Mouse (Mus musculus): ENCODE measurements around the gene Slitrk1. TPM values are rescaled to one million over a fixed set of nuclear protein-coding genes. Genes with fewer than 3 reads are reported as not detected.

Gene Slitrk1
- polyA plus RNA-seq (2015; fragmentation: Nextera tagmentation; extraction: Ambion mirVana), result 0.05 and 0.14 TPM in 2 replicates

DNA sequence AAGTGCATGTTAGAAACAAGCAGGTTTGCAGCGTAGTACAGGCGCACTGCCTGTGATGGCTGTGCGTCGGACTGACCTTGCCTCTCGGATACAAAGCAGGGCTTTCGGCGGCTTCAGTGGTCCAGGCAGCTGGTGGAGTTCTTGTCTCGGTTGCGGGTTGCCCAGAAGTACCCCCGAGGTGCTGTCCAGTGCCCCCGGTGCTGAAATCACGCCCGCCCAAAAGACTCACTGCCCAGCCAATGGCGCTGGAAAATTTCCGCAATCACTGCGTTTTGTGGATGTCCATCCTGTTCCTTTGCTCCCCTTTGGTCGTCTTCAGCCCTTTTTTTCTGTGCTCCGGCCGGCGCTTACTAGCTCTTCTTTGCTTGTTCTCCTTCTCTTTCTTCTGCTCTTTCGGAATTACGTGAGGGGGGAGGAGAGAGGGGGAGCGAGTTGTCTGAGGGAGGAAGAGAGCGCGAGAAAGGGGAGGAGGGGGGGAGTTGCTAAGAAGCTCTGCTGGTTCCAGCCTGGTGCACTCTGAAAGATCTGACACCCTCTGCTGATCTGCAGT is at the start of gene Slitrk1:
TSS of gene Slitrk1 (minus strand) at position 445 of the 550 bp plus-strand sequence.
- Histone ChIP-seq H3K9me3 (no peaks in the 10 kb centered on the region), H3K9ac (no peak within 1 kb of the TSS), H3K27me3 (peaks cover 39% of the 10 kb centered on the region), H3K36me3 (no peaks in the 10 kb centered on the region), H3K4me3 (peak within 1 kb of the TSS; percentile 28), H3K27ac (no peak within 1 kb of the TSS), H3K4me1 (peaks cover 15% of the 10 kb centered on the region; the same call in 1 of the 2 replicates), H3K4me2 (peak within 1 kb of the TSS; percentile 56)
- WGBS, result 1% methylated on average over 25 of the region's 25 CpGs
- ATAC-seq (ENCODE audit: borderline replicate concordance, extremely low read depth, low FRiP score, low TSS enrichment), result no peak

DNA sequence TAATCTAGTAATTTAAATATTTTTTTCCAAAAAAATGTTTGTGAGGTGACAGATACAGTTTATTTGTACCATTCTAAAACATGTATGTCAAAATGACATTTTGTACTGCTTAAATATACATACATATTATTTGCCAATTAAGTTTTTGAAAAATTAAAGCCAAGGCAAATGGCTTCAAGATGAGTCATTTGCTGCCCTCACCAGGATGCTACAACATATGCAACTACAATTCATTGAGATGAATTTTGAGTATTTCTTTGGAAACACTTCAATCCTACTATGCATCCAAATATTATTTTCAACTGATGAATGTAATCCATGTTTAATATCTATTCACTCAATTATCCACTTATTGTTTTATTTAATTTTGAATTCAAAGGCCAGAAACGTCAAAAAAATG is 21.8 kb upstream of the Slitrk1 start:
- Histone ChIP-seq H3K27me3 (no peaks in the 10 kb centered on the region), H3K4me2 (no peak overlapping the region), H3K36me3 (no peaks in the 10 kb centered on the region), H3K4me1 (no peaks in the 10 kb centered on the region), H3K9ac (no peak overlapping the region), H3K4me3 (no peak overlapping the region), H3K9me3 (no peaks in the 10 kb centered on the region), H3K27ac (no peak overlapping the region)
- WGBS, result 48% methylated on average over 1 of the region's 1 CpGs
- ATAC-seq (ENCODE audit: borderline replicate concordance, extremely low read depth, low FRiP score, low TSS enrichment), result no peak

DNA sequence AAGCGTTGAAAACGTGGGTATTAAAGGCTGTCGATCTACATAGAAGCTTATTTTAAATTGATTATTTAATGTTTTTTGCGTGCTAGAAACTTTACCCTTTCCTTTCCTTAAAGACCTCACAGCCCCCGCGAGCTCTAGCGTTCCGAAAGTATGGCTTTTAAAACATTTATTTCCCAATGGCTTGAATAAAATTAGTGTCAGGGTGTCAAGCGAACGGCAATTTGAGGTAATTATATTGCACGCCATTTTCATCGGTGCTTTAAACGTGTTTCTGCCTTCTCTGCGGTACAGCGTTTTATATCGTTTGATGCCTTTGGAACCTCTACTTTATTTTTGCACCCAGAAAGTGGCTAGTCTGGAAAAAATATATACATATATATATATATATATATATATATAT is 378 bp upstream of the Slitrk1 start:
- Histone ChIP-seq H3K4me1 (peaks cover 15% of the 10 kb centered on the region; the same call in 1 of the 2 replicates), H3K27ac (no peak overlapping the region), H3K9ac (no peak overlapping the region), H3K4me3 (peak overlapping the region; percentile 28), H3K9me3 (no peaks in the 10 kb centered on the region), H3K27me3 (peaks cover 39% of the 10 kb centered on the region), H3K4me2 (peak overlapping the region; percentile 56), H3K36me3 (no peaks in the 10 kb centered on the region)
- ATAC-seq (ENCODE audit: borderline replicate concordance, extremely low read depth, low FRiP score, low TSS enrichment), result no peak
- WGBS, result 24% methylated on average over 16 of the region's 16 CpGs

DNA sequence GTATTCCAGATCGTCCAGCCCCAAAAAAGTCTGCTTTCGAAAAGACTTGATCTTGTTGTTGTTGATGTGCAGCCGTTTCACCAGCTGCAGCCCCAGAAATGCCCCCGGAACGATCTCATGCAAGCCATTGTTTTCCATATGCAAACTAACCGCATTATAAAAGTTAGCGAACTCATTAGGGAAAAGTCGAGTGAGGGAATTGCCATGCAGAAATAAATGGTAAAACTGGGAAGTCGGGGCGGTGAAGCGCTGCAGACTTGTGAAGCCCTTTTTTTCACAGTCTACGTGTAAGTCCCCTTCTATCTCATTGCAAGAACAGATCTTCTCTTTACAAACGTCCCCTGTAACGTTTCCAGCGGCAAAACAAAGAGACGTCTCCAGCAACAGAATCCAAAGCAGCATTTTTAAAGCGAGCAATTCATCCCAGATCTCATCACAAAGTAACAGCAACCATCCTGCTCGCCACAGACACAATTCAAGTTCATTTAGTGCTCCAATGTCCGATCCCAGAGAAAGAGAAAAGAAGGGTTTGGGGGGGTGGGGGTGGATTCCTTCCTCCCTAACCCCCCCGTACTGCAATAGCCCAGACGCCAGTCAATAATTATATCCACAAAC is 975 bp downstream of the Slitrk1 start:
- H3K4me2 ChIP-seq, result peak overlapping the region; percentile 56
- peaks cover 15% of the 10 kb centered on the region; the same call in 1 of the 2 replicates for H3K4me1 ChIP-seq
- 0 out of 2 replicates have a peak overlapping the region, but pooled peaks have one; percentile 28 for H3K4me3 ChIP-seq
- H3K36me3 ChIP-seq, result no peaks in the 10 kb centered on the region
- no peak overlapping the region for H3K27ac ChIP-seq
- WGBS, result 2% methylated on average over 21 of the region's 21 CpGs
- no peak for ATAC-seq (ENCODE audit: borderline replicate concordance, extremely low read depth, low FRiP score, low TSS enrichment)
- H3K9me3 ChIP-seq, result no peaks in the 10 kb centered on the region
- H3K27me3 ChIP-seq, result peaks cover 39% of the 10 kb centered on the region
- no peak overlapping the region for H3K9ac ChIP-seq

- ATAC-seq (ENCODE audit: borderline replicate concordance, extremely low read depth, low FRiP score, low TSS enrichment), result no peak
Measured at GRCm38 (mm10) chr14:108912021-108912875, 1.7 kb downstream of the Slitrk1 start.

GRCm38 (mm10) chr14:108911138-108911841 is 2.7 kb downstream of the Slitrk1 start:
- no peak; the same call in 1 of the 2 replicates for ATAC-seq (ENCODE audit: borderline replicate concordance, extremely low read depth, low FRiP score, low TSS enrichment)
- H3K9ac ChIP-seq, result no peak overlapping the region
- WGBS, result under 1% methylated on average over 24 of the region's 24 CpGs

More at GRCm38 (mm10) chr14:108912021-108912875, 1.7 kb downstream of the Slitrk1 start:
- H3K9me3 ChIP-seq, result no peaks in the 10 kb centered on the region
- peaks cover 39% of the 10 kb centered on the region for H3K27me3 ChIP-seq
- H3K9ac ChIP-seq, result no peak overlapping the region
- H3K36me3 ChIP-seq, result no peaks in the 10 kb centered on the region
- peaks cover 15% of the 10 kb centered on the region; the same call in 1 of the 2 replicates for H3K4me1 ChIP-seq
- WGBS, result 3% methylated on average over 24 of the region's 24 CpGs
- 0 out of 2 replicates have a peak overlapping the region, but pooled peaks have one; percentile 28 for H3K4me3 ChIP-seq
- peak overlapping the region; percentile 56 for H3K4me2 ChIP-seq
- H3K27ac ChIP-seq, result no peak overlapping the region

DNA sequence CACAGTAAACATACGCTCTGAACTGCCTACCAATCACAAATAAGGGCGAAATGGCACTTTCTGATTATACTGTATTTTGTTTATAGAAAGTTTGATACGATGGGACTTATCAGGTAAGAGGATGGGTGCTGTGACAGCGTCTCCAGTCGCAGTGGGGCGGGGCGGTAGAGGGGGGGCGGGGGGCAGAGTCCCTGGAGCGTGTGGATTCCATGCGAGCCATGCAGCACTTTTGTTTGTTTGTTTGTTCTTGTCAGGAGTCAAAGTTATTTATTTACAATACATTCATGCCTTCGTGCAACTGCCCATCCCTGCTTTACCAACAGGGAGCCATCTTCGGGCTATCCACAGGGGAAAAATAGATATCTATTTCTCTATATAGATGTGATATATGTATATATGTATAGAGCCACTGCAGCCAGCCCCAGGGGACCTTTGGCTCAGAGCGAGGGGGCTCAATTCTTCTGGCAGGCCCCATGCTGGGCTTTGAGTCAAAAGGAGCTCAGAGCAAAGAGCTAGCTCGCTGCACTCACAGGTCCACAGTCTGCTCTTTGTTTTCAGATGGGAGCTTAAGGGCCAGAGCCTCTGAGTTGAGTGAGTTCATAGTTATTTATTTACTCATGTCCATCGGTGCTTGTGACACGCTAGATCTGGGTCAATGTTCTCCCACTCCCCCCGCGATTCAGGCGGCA is 3.4 kb downstream of the Slitrk1 start:
- no peak overlapping the region for H3K27ac ChIP-seq
- ATAC-seq (ENCODE audit: borderline replicate concordance, extremely low read depth, low FRiP score, low TSS enrichment), result no peak; the same call in 1 of the 2 replicates

More at GRCm38 (mm10) chr14:108911138-108911841, 2.7 kb downstream of the Slitrk1 start:
- Histone ChIP-seq H3K36me3 (no peaks in the 10 kb centered on the region), H3K27me3 (peaks cover 39% of the 10 kb centered on the region), H3K4me3 (peak overlapping the region; percentile 32), H3K9me3 (no peaks in the 10 kb centered on the region), H3K27ac (no peak overlapping the region), H3K4me2 (peak overlapping the region; percentile 56), H3K4me1 (peaks cover 15% of the 10 kb centered on the region; the same call in 1 of the 2 replicates)

DNA sequence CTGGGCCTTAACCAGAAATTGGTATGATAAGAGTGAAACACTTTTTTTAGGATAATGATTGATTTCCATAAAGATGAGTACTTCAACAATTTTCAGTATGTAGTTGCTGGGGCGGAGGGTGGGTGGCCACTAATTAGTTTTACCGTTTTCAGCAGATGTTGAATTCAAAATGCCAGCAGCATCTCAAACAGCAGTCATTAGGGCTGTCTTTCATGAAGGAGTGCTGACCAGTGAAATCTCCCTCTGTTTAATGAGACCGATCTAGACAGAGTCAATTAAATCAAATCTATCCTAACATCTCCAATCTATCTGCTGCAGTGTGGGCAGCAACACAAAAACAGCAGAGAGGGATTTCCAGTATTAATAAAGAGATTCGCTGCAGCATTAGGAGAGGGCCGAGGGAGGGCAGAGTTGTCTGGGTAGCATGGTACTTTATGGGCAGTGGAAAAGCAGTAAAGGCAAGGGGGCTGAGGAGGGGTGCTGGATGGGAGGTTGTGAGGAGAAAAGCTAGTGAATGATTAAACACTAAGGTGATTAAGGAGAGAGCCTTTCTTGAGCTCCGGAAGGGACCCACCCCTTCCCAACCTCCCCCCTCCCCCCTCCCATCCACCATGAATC is 4.5 kb downstream of the Slitrk1 start:
- Histone ChIP-seq H3K4me1 (peaks cover 15% of the 10 kb centered on the region; the same call in 1 of the 2 replicates), H3K27me3 (peaks cover 39% of the 10 kb centered on the region), H3K27ac (no peak overlapping the region), H3K4me3 (no peak overlapping the region), H3K36me3 (no peaks in the 10 kb centered on the region), H3K4me2 (no peak overlapping the region), H3K9me3 (no peaks in the 10 kb centered on the region), H3K9ac (no peak overlapping the region)
- no peak for ATAC-seq (ENCODE audit: borderline replicate concordance, extremely low read depth, low FRiP score, low TSS enrichment)
- 24% methylated on average over 6 of the region's 6 CpGs for WGBS

More for the DNA sequence above, 3.4 kb downstream of the Slitrk1 start:
- Histone ChIP-seq H3K4me1 (peaks cover 15% of the 10 kb centered on the region; the same call in 1 of the 2 replicates), H3K4me2 (peak overlapping the region; percentile 56), H3K9ac (no peak overlapping the region), H3K4me3 (peak overlapping the region; percentile 32), H3K9me3 (no peaks in the 10 kb centered on the region), H3K36me3 (no peaks in the 10 kb centered on the region), H3K27me3 (peaks cover 39% of the 10 kb centered on the region)
- 7% methylated on average over 19 of the region's 19 CpGs for WGBS

DNA sequence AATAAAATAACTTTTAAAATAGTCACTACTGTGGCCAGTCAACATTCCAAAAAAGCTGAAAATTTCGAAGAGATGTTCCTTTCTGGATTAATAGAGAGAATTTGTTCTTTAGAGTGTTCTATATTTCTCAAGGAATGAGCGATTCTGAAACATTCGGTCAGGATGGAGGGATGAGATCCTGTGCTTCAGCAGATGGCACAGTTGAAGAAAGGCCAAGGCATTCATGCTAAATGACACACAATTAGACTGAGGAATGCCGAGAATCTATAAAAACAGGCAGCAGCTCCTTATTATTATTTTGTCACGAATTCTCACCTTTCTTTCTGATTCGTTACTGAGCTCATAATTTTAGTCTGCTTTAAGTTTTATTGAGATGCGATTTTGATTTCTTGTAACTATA is 15.4 kb downstream of the Slitrk1 start:
- no peak for ATAC-seq (ENCODE audit: borderline replicate concordance, extremely low read depth, low FRiP score, low TSS enrichment)
- H3K36me3 ChIP-seq, result no peaks in the 10 kb centered on the region
- 77% methylated on average over 7 of the region's 7 CpGs for WGBS

GRCm38 (mm10) chr14:108895456-108895855 is 18.5 kb downstream of the Slitrk1 start:
- no peak for ATAC-seq (ENCODE audit: borderline replicate concordance, extremely low read depth, low FRiP score, low TSS enrichment)
- 32% methylated on average over 2 of the region's 2 CpGs for WGBS
- H3K27ac ChIP-seq, result no peak overlapping the region

More for the DNA sequence above, 15.4 kb downstream of the Slitrk1 start:
- H3K9me3 ChIP-seq, result no peaks in the 10 kb centered on the region
- no peaks in the 10 kb centered on the region for H3K4me1 ChIP-seq
- H3K9ac ChIP-seq, result no peak overlapping the region
- no peak overlapping the region for H3K4me3 ChIP-seq
- no peak overlapping the region for H3K27ac ChIP-seq
- no peak overlapping the region for H3K4me2 ChIP-seq
- no peaks in the 10 kb centered on the region for H3K27me3 ChIP-seq

More at GRCm38 (mm10) chr14:108895456-108895855, 18.5 kb downstream of the Slitrk1 start:
- H3K27me3 ChIP-seq, result no peaks in the 10 kb centered on the region
- no peaks in the 10 kb centered on the region for H3K9me3 ChIP-seq
- no peaks in the 10 kb centered on the region for H3K4me1 ChIP-seq
- no peaks in the 10 kb centered on the region for H3K36me3 ChIP-seq
- no peak overlapping the region for H3K4me2 ChIP-seq
- no peak overlapping the region for H3K9ac ChIP-seq
- no peak overlapping the region for H3K4me3 ChIP-seq
